Mouse (Mus musculus) G1E (cell line): Measurements from ENCODE around the gene Cotl1. TPM values are rescaled to one million over a fixed set of nuclear protein-coding genes. Genes with fewer than 3 reads are reported as not detected.

Source experiments
- ATAC-seq: 2 replicates; pipeline ENCODE4 v1.8.0; 2016; ENCODE audit warnings: mild to moderate bottlenecking; ENCODE audit not compliant: insufficient number of reproducible peaks, poor library complexity, low FRiP score, severe bottlenecking; ENCODE audit errors: extremely low read depth
- DNase-seq: peaks from one replicate; pipeline ENCODE4 v3.0.0; 2012; ENCODE audit warnings: low spot score
- H3K27me3 ChIP-seq: 2 replicates; pipeline ENCODE4 v1.6.1; 2012; ENCODE audit warnings: mild to moderate bottlenecking, low read length, inconsistent platforms; ENCODE audit not compliant: insufficient read depth
- H3K36me3 ChIP-seq: replicated peaks from 2 replicates; pipeline ENCODE3; 2012; ENCODE audit warnings: mild to moderate bottlenecking, inconsistent platforms
- H3K4me1 ChIP-seq: 2 replicates; pipeline ENCODE4 v1.6.1; 2012; ENCODE audit warnings: low read depth, low read length, inconsistent platforms, mixed read lengths; ENCODE audit not compliant: insufficient read depth
- H3K4me3 ChIP-seq: 2 replicates; pipeline ENCODE4 v1.5.1; 2012; ENCODE audit warnings: low read depth, mild to moderate bottlenecking, inconsistent platforms, low read length, moderate library complexity, mixed read lengths
- H3K9me3 ChIP-seq: replicated peaks from 2 replicates; pipeline ENCODE4 v1.6.1; 2012; ENCODE audit warnings: inconsistent platforms
- CTCF ChIP-seq: IDR thresholded peaks from 2 replicates; pipeline ENCODE4 v1.5.1; 2012; ENCODE audit warnings: low read depth, low read length, inconsistent platforms, mixed read lengths
- GATA1 ChIP-seq: IDR thresholded peaks from 2 replicates; pipeline ENCODE4 v1.6.1; 2012; ENCODE audit warnings: borderline replicate concordance, low read length, inconsistent platforms, mixed read lengths
- GATA2 ChIP-seq: IDR thresholded peaks from 2 replicates; pipeline ENCODE4 v1.6.1; 2012; ENCODE audit warnings: low read depth, low read length, inconsistent platforms, borderline replicate concordance
- POLR2AphosphoS5 ChIP-seq: IDR thresholded peaks from 2 replicates; pipeline ENCODE4 v1.6.1; 2012; ENCODE audit warnings: low read depth, low read length, inconsistent platforms; ENCODE audit not compliant: insufficient replicate concordance
- TAL1 ChIP-seq: conservative IDR thresholded peaks from 2 replicates; pipeline ENCODE4 v1.6.1; 2012; ENCODE audit warnings: low read depth, low read length, inconsistent platforms, mixed read lengths
- polyA plus RNA-seq: library from polyadenylated mRNA; stranded (reverse); fragments of >175 nt; gene quantifications from 2 replicates; pipeline ENCODE4 v1.2.3, GENCODE M21; 2012
- total RNA-seq, 2 experiments: library from RNA; stranded (forward) in 1 of 2; stranded (reverse) in 1 of 2; fragments of 200-1000 nt in 1 of 2; fragments of >200 nt in 1 of 2; fragmentation: Nextera tagmentation in 1 of 2; gene quantifications; 2 replicates each; pipeline ENCODE4 v1.2.3; 2014 to 2017

Cotl1 gene
- total and polyA plus RNA-seq, 3 experiments = 23.9 to 72.5 (median 63.4) TPM

- Histone ChIP-seq H3K9me3 (no peaks in the 10 kb centered on the region), H3K36me3 (no peaks in the 10 kb centered on the region), H3K27me3 (peaks cover 32% of the 10 kb centered on the region; the same call in 1 of the 2 replicates), H3K4me3 (no peak overlapping the region), H3K4me1 (peaks cover 27% of the 10 kb centered on the region)
- TF ChIP-seq GATA2 (no peak), CTCF (no peak), TAL1 (no peak), GATA1 (no peak), POLR2AphosphoS5 (no peak)
- ATAC-seq (no peak), DNase-seq (no peak)
Measured at GRCm38 (mm10) chr8:119829420-119829819, 10.9 kb downstream of the Cotl1 start.

GRCm38 (mm10) chr8:119829015-119829414 lies 11.3 kb downstream of the Cotl1 start:
- Histone ChIP-seq H3K4me1 (peaks cover 27% of the 10 kb centered on the region), H3K9me3 (no peaks in the 10 kb centered on the region), H3K4me3 (no peak overlapping the region), H3K27me3 (peaks cover 34% of the 10 kb centered on the region; the same call in 1 of the 2 replicates), H3K36me3 (no peaks in the 10 kb centered on the region)
- DNase-seq = no peak
- TF ChIP-seq GATA1 = no peak
- TF ChIP-seq GATA2 = no peak
- TF ChIP-seq TAL1 = no peak
- TF ChIP-seq CTCF = no peak
- no peak for TF ChIP-seq POLR2AphosphoS5
- no peak for ATAC-seq

- TF ChIP-seq GATA2 = no peak
- TF ChIP-seq POLR2AphosphoS5 = no peak
- no peak for TF ChIP-seq CTCF
- TF ChIP-seq GATA1 = no peak
- no peak for TF ChIP-seq TAL1
- H3K4me3 ChIP-seq = no peak overlapping the region
- H3K36me3 ChIP-seq = no peaks in the 10 kb centered on the region
- DNase-seq = no peak
- peaks cover 37% of the 10 kb centered on the region; the same call in 1 of the 2 replicates for H3K27me3 ChIP-seq
- H3K9me3 ChIP-seq = no peaks in the 10 kb centered on the region
- peaks cover 27% of the 10 kb centered on the region for H3K4me1 ChIP-seq
- no peak for ATAC-seq
Measured at GRCm38 (mm10) chr8:119827721-119828153, 12.6 kb downstream of the Cotl1 start.

GRCm38 (mm10) chr8:119826982-119827381 lies 13.4 kb downstream of the Cotl1 start:
- ATAC-seq (no peak), DNase-seq (no peak)
- Histone ChIP-seq H3K36me3 (no peaks in the 10 kb centered on the region), H3K4me1 (peaks cover 27% of the 10 kb centered on the region), H3K9me3 (no peaks in the 10 kb centered on the region), H3K4me3 (no peak overlapping the region), H3K27me3 (peaks cover 34% of the 10 kb centered on the region; the same call in 1 of the 2 replicates)
- no peak for TF ChIP-seq POLR2AphosphoS5
- TF ChIP-seq GATA1 = no peak
- TF ChIP-seq CTCF = no peak
- no peak for TF ChIP-seq GATA2
- TF ChIP-seq TAL1 = no peak

- peak; percentile 36 for ATAC-seq
- TF ChIP-seq GATA2 = no peak
- no peak for TF ChIP-seq CTCF
- TF ChIP-seq TAL1 = no peak
- TF ChIP-seq POLR2AphosphoS5 = no peak
- TF ChIP-seq GATA1 = no peak
- DNase-seq = no peak
- peaks cover 25% of the 10 kb centered on the region for H3K4me1 ChIP-seq
- H3K9me3 ChIP-seq = no peaks in the 10 kb centered on the region
- H3K4me3 ChIP-seq = no peak overlapping the region
- H3K27me3 ChIP-seq = peaks cover 31% of the 10 kb centered on the region; the same call in 1 of the 2 replicates
- H3K36me3 ChIP-seq = no peaks in the 10 kb centered on the region
Measured at GRCm38 (mm10) chr8:119825950-119826730, 14.2 kb downstream of the Cotl1 start.

GRCm38 (mm10) chr8:119824809-119825273 lies 15.5 kb downstream of the Cotl1 start:
- peaks cover 25% of the 10 kb centered on the region for H3K4me1 ChIP-seq
- ATAC-seq (no peak), DNase-seq (no peak)

More at GRCm38 (mm10) chr8:119824809-119825273, 15.5 kb downstream of the Cotl1 start:
- peaks cover 35% of the 10 kb centered on the region; the same call in 1 of the 2 replicates for H3K27me3 ChIP-seq
- H3K9me3 ChIP-seq = no peaks in the 10 kb centered on the region
- no peaks in the 10 kb centered on the region for H3K36me3 ChIP-seq
- H3K4me3 ChIP-seq = no peak overlapping the region
- TF ChIP-seq TAL1 (no peak), GATA2 (no peak), GATA1 (no peak), CTCF (no peak), POLR2AphosphoS5 (no peak)
